Mouse (Mus musculus): ENCODE data around the gene Selenof. TPM values are rescaled to one million over a fixed set of nuclear protein-coding genes. Genes with fewer than 3 reads are reported as not detected.

The Selenof gene
- polyA plus RNA-seq, 1 experiment from 2014 or later, result 640 TPM

DNA sequence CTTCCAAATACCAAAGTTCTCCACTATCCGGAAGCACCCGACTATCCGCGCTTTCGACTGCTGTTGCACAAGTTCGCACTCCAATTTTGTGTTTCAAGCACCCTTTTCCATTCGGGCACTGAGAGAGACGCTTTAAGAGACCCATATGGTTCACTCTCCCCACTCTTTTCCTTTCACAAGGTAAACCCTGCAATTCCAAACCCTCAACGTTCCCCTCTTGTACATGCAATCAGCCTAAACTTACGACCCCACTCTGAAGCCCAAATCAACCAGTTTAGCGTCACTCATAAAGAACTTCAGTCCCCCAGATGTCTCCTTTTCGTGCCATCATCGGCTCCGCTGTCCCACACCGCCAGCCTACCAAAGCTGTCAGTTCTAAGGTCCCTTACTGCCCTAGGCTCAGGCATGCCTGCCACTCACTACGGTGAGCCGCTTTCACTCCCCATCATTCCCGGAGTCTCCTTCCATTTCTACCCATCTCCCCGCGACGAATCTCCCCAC, 1.2 kb upstream of the Selenof start:
- Histone ChIP-seq H3K36me3 (no peaks in the 10 kb centered on the region), H3K4me3 (replicated peaks) (peak overlapping the region; percentile 93), H3K4me2 (peak overlapping the region; percentile 90), H3K4me1 (peaks cover 11% of the 10 kb centered on the region; the same call in 1 of the 2 replicates), H3K9ac (peak overlapping the region; percentile 93), H3K27me3 (replicated peaks) (no peaks in the 10 kb centered on the region), H3K9me3 (no peaks in the 10 kb centered on the region), H3K27ac (no peak overlapping the region)
- ATAC-seq (ENCODE audit: insufficient read depth, low FRiP score, low read depth), result no peak
- under 1% methylated on average over 21 of the region's 21 CpGs for WGBS

DNA sequence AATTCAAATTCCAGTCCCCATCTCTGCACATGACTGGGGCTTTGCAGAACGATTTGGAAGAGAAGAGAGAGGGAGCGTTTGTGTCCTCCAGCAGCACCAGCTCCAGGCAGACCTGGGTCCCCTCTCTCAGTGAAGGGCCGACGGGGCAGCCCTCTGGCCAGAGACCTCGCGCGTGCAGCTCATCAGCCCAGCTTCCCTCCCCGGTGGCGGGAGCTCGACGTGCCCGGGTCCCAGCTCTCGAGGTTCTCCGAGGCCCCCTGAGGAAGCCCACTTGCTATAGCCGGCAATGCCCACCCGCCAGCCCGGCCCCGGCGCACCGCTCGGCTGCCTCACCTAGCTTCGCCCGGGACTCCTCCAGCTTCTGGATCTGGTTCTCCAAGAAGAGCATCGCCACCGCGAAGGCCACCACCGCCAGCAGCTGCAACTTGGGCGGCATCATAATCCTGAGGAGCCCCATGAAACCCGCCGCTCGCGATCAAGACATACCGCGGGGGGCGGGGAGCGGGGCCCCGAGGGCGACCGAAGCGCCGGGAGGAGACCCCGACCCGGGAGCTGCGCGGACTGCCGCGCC, 618 bp upstream of the Selenof start:
- Histone ChIP-seq H3K9me3 (no peaks in the 10 kb centered on the region), H3K4me3 (replicated peaks) (peak overlapping the region; percentile 93), H3K36me3 (no peaks in the 10 kb centered on the region), H3K27me3 (replicated peaks) (no peaks in the 10 kb centered on the region), H3K4me2 (peak overlapping the region; percentile 90), H3K4me1 (peaks cover 11% of the 10 kb centered on the region; the same call in 1 of the 2 replicates), H3K27ac (peak overlapping the region; percentile 82), H3K9ac (peak overlapping the region; percentile 93)
- ATAC-seq (ENCODE audit: insufficient read depth, low FRiP score, low read depth), result peak; percentile 3; the same call in 1 of the 2 replicates
- under 1% methylated on average over 47 of the region's 47 CpGs for WGBS

DNA sequence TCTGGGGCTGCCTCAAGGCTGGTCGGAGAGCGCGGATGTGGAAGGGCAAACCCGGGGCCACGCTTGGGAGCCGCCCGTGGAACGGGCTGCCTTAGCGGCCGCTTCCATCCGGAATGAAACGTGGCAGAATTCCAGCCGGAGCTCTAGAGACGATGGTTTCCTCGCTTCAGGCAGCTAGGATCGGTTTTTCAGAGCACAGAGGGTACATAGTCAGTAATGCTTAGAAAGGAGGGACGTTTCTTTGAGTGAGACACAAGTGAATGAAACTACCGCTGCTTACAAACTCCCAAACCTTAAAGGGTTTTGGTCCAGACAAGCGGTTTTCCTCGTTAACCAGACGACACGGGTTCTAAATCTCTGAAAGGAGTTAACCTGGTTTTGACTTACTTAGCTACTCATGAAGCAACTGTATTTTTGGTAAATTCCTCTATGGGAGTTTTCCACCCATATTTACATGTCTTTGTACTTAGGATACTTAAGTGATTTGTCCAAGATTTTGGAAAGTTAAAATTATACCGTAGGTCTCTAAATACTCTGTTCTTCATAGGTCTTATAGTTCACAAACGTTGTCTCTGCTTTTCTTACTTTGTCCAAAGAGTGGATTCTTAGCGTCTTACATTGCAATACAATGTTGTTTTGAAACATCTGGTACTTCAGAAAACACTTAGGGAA, 848 bp downstream of the Selenof start:
- Histone ChIP-seq H3K4me3 (replicated peaks) (peak overlapping the region; percentile 93), H3K9me3 (no peaks in the 10 kb centered on the region), H3K4me2 (peak overlapping the region; percentile 52), H3K27ac (peak overlapping the region; percentile 92), H3K36me3 (no peaks in the 10 kb centered on the region), H3K27me3 (replicated peaks) (no peaks in the 10 kb centered on the region), H3K4me1 (peaks cover 11% of the 10 kb centered on the region; the same call in 1 of the 2 replicates), H3K9ac (peak overlapping the region; percentile 91)
- no peak for ATAC-seq (ENCODE audit: insufficient read depth, low FRiP score, low read depth)
- under 1% methylated on average over 25 of the region's 25 CpGs for WGBS

DNA sequence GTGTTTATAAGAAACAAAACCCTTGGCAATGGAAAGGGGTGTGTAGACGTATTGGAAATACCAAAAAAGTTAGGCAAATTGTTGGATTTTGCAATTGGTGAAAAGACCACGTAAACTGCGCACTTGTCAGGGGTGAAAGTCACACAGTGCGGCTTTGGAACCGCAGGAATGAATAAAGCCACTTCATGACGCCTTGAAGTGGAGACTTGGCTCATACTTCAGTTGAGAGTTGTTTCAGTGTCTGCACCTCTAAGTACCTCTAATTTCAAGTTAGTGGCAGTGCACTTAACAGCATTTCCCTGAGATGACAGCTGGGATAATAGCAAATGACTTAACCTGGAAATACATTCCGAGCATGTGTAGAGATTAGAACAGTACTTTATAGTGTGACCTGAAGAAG, 4.2 kb downstream of the Selenof start:
- ATAC-seq (ENCODE audit: insufficient read depth, low FRiP score, low read depth), result no peak
- H3K4me3 ChIP-seq (replicated peaks), result no peak overlapping the region
- H3K27ac ChIP-seq, result no peak overlapping the region
- H3K9ac ChIP-seq, result no peak overlapping the region
- peaks cover 7% of the 10 kb centered on the region; the same call in 1 of the 2 replicates for H3K4me1 ChIP-seq
- WGBS, result 91% methylated on average over 7 of the region's 7 CpGs
- H3K36me3 ChIP-seq, result peaks cover 15% of the 10 kb centered on the region
- H3K4me2 ChIP-seq, result no peak overlapping the region
- H3K27me3 ChIP-seq (replicated peaks), result no peaks in the 10 kb centered on the region
- no peaks in the 10 kb centered on the region for H3K9me3 ChIP-seq

DNA sequence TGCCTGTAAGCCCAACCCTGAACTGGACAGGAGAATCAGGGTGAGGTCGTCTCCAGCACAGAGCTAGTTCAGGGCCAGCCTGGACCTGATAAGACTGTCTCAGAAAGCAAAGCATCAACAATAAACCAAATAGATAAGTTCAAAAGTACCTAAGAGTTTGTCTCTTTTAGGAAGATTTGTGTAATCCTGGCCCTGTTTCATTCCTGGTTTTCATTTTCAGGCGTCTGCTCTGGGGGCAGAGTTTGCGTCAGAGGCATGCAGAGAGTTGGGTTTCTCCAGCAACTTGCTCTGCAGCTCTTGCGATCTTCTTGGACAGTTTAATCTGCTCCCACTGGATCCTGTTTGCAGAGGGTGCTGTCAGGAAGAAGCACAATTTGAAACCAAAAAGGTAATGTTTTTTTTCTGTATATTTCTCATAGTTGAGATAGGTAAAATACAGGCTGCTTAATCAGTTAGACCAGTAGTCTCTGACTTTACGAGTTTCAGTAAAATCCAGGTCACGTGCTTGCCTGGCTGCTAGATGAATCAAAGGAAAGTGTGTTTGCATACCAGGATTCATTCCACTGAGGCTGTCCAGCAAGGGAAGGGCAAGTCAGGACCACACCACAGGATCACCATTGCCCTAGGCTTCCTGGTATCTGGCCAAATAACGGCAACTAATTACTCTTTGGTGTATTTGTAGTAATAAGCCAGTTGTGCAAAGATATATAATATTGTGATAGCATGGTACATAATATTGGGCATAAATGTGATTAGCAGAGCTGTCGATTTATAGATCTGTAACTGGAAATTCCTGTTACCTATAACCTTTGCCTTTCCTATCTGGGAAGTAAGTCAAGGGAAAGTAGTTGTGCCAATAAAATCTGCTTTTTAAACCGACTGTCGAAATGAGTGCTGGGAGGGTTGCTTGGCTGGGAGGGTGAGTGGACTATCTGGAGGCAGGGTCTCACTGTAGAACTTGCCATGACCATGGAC, 7.5 kb downstream of the Selenof start:
- H3K4me2 ChIP-seq, result no peak overlapping the region
- no peaks in the 10 kb centered on the region for H3K27me3 ChIP-seq (replicated peaks)
- H3K4me3 ChIP-seq (replicated peaks), result no peak overlapping the region
- no peak overlapping the region for H3K27ac ChIP-seq
- peaks cover 22% of the 10 kb centered on the region for H3K36me3 ChIP-seq
- H3K4me1 ChIP-seq, result 0 out of 2 replicates have a peak, but pooled peaks cover 5% of the 10 kb centered on the region
- H3K9me3 ChIP-seq, result no peaks in the 10 kb centered on the region
- no peak for ATAC-seq (ENCODE audit: insufficient read depth, low FRiP score, low read depth)
- WGBS, result 65% methylated on average over 10 of the region's 10 CpGs
- H3K9ac ChIP-seq, result no peak overlapping the region

DNA sequence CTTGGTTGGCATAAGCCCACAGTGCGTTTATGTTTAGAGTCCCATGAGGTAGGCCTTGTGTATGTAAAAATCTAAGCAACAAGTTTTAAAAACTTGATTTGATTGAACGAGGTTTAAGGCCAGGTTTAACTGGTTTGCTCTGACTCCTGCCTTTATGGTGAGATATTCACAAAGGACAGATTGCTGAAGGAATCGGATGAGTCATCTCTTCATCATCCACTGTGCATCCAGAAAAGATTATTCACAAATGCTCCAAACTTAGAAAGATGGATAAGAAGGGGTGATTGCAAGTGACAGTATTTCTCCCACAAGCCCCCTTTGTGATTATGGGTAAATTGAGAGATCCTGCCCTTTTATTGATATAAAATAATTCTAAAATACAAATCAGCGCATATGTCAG, 8.8 kb downstream of the Selenof start:
- H3K9ac ChIP-seq, result no peak overlapping the region
- no peak overlapping the region for H3K27ac ChIP-seq
- H3K36me3 ChIP-seq, result peaks cover 22% of the 10 kb centered on the region
- no peaks in the 10 kb centered on the region for H3K27me3 ChIP-seq (replicated peaks)
- no peaks in the 10 kb centered on the region for H3K9me3 ChIP-seq
- no peak overlapping the region for H3K4me3 ChIP-seq (replicated peaks)
- H3K4me2 ChIP-seq, result no peak overlapping the region
- no peak for ATAC-seq (ENCODE audit: insufficient read depth, low FRiP score, low read depth)
- 0 out of 2 replicates have a peak, but pooled peaks cover 3% of the 10 kb centered on the region for H3K4me1 ChIP-seq
- 90% methylated on average over 4 of the region's 4 CpGs for WGBS

DNA sequence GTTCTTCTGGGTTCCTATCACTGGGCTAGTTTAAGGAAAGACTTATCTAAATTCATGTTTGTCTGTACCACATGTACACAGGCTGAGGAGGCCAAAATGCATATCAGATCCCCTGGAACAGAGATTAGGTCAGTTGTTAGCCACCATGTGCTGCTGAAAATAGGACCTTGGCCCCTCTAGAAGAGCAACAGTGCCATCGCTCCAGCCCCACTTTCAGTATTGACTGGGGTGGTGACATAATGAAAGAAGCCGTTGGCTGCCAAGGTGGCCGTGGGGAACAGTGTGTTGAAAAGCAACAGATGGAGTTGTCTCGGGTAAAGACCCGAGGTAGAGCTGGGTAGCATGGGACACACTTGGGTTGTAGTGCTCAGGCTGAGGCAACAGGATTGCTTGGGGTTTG, 9.7 kb downstream of the Selenof start:
- Histone ChIP-seq H3K9ac (no peak overlapping the region), H3K27me3 (replicated peaks) (no peaks in the 10 kb centered on the region), H3K9me3 (no peaks in the 10 kb centered on the region), H3K4me2 (no peak overlapping the region), H3K36me3 (peaks cover 22% of the 10 kb centered on the region), H3K4me3 (replicated peaks) (no peak overlapping the region), H3K27ac (no peak overlapping the region), H3K4me1 (0 out of 2 replicates have a peak, but pooled peaks cover 3% of the 10 kb centered on the region)
- ATAC-seq (ENCODE audit: insufficient read depth, low FRiP score, low read depth), result no peak
- 76% methylated on average over 5 of the region's 5 CpGs for WGBS

DNA sequence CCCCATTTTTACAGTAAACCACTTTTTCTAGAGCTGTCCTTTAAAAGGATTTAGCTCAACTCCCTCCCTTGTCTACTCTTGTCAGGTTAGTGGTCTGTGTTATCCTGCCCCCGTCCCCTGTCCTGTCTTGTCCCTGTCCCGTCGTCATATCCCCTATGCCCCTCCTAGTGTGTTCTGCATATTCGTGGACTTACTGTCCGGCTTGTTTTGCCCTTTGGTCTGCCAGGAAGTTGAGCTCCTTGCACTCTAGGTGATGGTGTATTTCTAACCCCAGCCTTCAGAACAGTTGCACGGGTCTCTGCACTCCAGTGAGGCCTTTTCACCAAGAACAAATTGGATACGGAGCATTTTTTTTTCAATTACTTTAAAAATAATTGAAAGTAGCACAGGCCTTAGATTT, 10.2 kb downstream of the Selenof start:
- Histone ChIP-seq H3K27me3 (replicated peaks) (no peaks in the 10 kb centered on the region), H3K9me3 (no peaks in the 10 kb centered on the region), H3K9ac (no peak overlapping the region), H3K4me3 (replicated peaks) (no peak overlapping the region), H3K4me1 (0 out of 2 replicates have a peak, but pooled peaks cover 3% of the 10 kb centered on the region), H3K27ac (no peak overlapping the region), H3K4me2 (no peak overlapping the region), H3K36me3 (peaks cover 22% of the 10 kb centered on the region)
- WGBS, result 80% methylated on average over 7 of the region's 7 CpGs
- no peak for ATAC-seq (ENCODE audit: insufficient read depth, low FRiP score, low read depth)

DNA sequence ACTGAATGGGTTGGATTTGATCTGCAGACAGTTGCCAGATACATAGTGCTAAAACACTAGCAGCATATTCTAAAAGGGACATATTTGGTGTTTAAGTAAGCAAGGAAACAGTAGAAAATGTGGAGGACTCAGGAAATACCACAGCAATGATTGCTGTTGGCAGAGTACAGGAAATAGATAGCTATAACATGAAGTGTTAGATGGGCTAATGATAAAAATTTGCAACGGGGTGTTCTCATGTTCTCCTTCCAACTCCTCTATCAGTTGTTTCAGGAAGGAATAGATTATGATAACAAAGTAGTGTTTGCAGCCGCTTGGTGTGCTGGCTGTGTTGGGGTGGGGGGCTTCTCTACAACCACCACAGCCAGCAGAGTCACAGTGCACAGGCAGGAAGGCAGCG, 11.7 kb downstream of the Selenof start:
- Histone ChIP-seq H3K27ac (no peak overlapping the region), H3K9me3 (no peaks in the 10 kb centered on the region), H3K9ac (no peak overlapping the region), H3K27me3 (replicated peaks) (no peaks in the 10 kb centered on the region), H3K4me2 (no peak overlapping the region), H3K36me3 (peaks cover 22% of the 10 kb centered on the region), H3K4me3 (replicated peaks) (no peak overlapping the region), H3K4me1 (peaks cover 3% of the 10 kb centered on the region; the same call in 1 of the 2 replicates)
- 69% methylated on average over 3 of the region's 3 CpGs for WGBS
- no peak for ATAC-seq (ENCODE audit: insufficient read depth, low FRiP score, low read depth)

DNA sequence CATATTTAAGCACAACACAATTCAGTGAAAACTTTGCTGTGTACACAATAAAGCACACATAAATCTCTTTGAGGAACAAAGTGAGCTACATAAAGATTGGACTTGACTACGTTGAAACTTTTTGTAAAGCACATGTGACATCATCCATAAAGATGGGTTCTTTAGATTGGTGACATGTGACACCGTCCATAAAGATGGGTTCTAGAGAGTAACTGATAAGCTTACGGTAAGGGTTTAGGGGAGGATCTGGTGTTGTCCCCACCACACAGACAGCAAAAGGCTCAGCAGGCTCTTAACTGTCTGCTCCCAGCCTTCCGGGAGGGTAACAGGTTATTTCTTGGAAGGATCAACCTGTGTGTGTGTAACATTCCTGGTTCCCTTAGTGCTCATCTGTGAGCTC, 12.2 kb downstream of the Selenof start:
- Histone ChIP-seq H3K9me3 (no peaks in the 10 kb centered on the region), H3K36me3 (peaks cover 22% of the 10 kb centered on the region), H3K4me3 (replicated peaks) (no peak overlapping the region), H3K27me3 (replicated peaks) (no peaks in the 10 kb centered on the region), H3K9ac (no peak overlapping the region), H3K4me2 (no peak overlapping the region), H3K4me1 (peaks cover 3% of the 10 kb centered on the region; the same call in 1 of the 2 replicates), H3K27ac (no peak overlapping the region)
- no peak for ATAC-seq (ENCODE audit: insufficient read depth, low FRiP score, low read depth)
- WGBS, result 70% methylated on average over 4 of the region's 4 CpGs

DNA sequence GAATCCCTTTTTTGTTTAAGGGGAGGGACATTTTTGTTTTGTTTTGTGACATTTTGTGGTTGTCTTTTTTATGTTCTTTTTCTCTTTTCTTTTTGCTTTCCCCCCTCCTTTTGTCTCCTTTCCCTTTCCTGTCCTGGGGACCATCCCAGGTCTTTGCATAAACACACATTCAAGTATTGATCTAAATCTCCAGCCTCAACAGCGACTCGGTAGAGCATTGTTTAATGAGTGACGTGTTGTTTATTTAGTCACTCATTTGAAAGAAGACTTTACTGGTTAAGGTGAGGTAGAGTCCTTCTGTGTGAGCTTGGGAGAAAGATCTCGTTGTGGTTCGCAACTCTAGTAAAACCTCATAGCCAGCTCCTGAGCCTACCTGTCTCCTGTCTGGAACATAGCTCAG, 13.7 kb downstream of the Selenof start:
- Histone ChIP-seq H3K4me2 (no peak overlapping the region), H3K36me3 (peaks cover 16% of the 10 kb centered on the region), H3K4me1 (peaks cover 3% of the 10 kb centered on the region; the same call in 1 of the 2 replicates), H3K27me3 (replicated peaks) (no peaks in the 10 kb centered on the region), H3K9ac (no peak overlapping the region), H3K9me3 (no peaks in the 10 kb centered on the region), H3K4me3 (replicated peaks) (no peak overlapping the region), H3K27ac (no peak overlapping the region)
- no peak for ATAC-seq (ENCODE audit: insufficient read depth, low FRiP score, low read depth)
- WGBS, result 37% methylated on average over 5 of the region's 5 CpGs
